8 mouse cellular contexts compared by ENCODE assay signal in genomic region chr1:75393139-75393538, GRCm38 (mm10). TPM values are rescaled to one million over a fixed set of nuclear protein-coding genes. Genes with fewer than 3 reads are reported as not detected.
A peak's percentile ranks its signal among the peaks of the same experiment; 100 is the strongest.
DNase-seq lines count a peak whose midpoint lies in the region; ATAC-seq and TF ChIP-seq lines count a peak whose summit lies in the region.

No protein-coding gene starts in this region.

- H3K27ac ChIP-seq in embryonic facial prominence, embryonic 13.5 days: peak overlapping the region; percentile 16; the same call in 1 of the 2 replicates
- peak overlapping the region; percentile 97 for H3K27ac ChIP-seq in heart, embryonic 13.5 days (replicated peaks)
- no peak overlapping the region for H3K27ac ChIP-seq in midbrain, postnatal 0 days (ENCODE audit: low read depth, low read length)

- H3K4me1 ChIP-seq in embryonic facial prominence, embryonic 13.5 days: peaks cover 23% of the 10 kb centered on the region
- H3K4me1 ChIP-seq in heart, embryonic 13.5 days: peaks cover 57% of the 10 kb centered on the region
- peaks cover 6% of the 10 kb centered on the region for H3K4me1 ChIP-seq in midbrain, postnatal 0 days (ENCODE audit: insufficient read depth, low read length)

- WGBS in embryonic facial prominence, embryonic 13.5 days: 49% methylated on average over 9 of the region's 9 CpGs
- WGBS in heart, embryonic 13.5 days: 18% methylated on average over 9 of the region's 9 CpGs
- 59% methylated on average over 9 of the region's 9 CpGs for WGBS in midbrain, postnatal 0 days

- no peak for TF ChIP-seq CTCF in midbrain, postnatal 0 days (IDR thresholded peaks at IDR 0.05)

- ATAC-seq in embryonic facial prominence, embryonic 13.5 days (ENCODE audit: insufficient number of reproducible peaks, insufficient read depth, low FRiP score, low TSS enrichment, low read depth): no peak
- ATAC-seq in heart, embryonic 13.5 days (ENCODE audit: extremely low read depth, insufficient number of reproducible peaks, low FRiP score, low TSS enrichment): peak; percentile 69; the same call in 1 of the 2 replicates
- no peak for ATAC-seq in midbrain, postnatal 0 days (ENCODE audit: low FRiP score)

- peaks cover 29% of the 10 kb centered on the region for H3K36me3 ChIP-seq in embryonic facial prominence, embryonic 13.5 days
- H3K36me3 ChIP-seq in heart, embryonic 13.5 days: peaks cover 76% of the 10 kb centered on the region
- peaks cover 10% of the 10 kb centered on the region for H3K36me3 ChIP-seq in midbrain, postnatal 0 days (ENCODE audit: insufficient read depth, low read length)

- no peak overlapping the region for H3K4me2 ChIP-seq in embryonic facial prominence, embryonic 13.5 days
- peak overlapping the region; percentile 40 for H3K4me2 ChIP-seq in heart, embryonic 13.5 days
- H3K4me2 ChIP-seq in midbrain, postnatal 0 days (ENCODE audit: low read depth, low read length, poor library complexity, severe bottlenecking): no peak overlapping the region

- no peak overlapping the region for H3K4me3 ChIP-seq in embryonic facial prominence, embryonic 13.5 days
- H3K4me3 ChIP-seq in heart, embryonic 13.5 days: no peak overlapping the region
- no peak overlapping the region for H3K4me3 ChIP-seq in midbrain, postnatal 0 days (ENCODE audit: low read depth, low read length)

- peak overlapping the region; percentile 36; the same call in 1 of the 2 replicates for H3K9ac ChIP-seq in embryonic facial prominence, embryonic 13.5 days
- H3K9ac ChIP-seq in heart, embryonic 13.5 days: peak overlapping the region; percentile 78
- no peak overlapping the region for H3K9ac ChIP-seq in midbrain, postnatal 0 days (replicated peaks; ENCODE audit: low read length, poor library complexity, severe bottlenecking)

- no peaks in the 10 kb centered on the region for H3K9me3 ChIP-seq in embryonic facial prominence, embryonic 13.5 days
- H3K9me3 ChIP-seq in heart, embryonic 13.5 days: no peaks in the 10 kb centered on the region
- no peaks in the 10 kb centered on the region for H3K9me3 ChIP-seq in midbrain, postnatal 0 days (ENCODE audit: low read length)

- peak; percentile 59 for DNase-seq in layer of hippocampus, adult 11-12 months (ENCODE audit: low spot score)
- no peak for DNase-seq in layer of hippocampus, adult 9-10 months (ENCODE audit: low spot score)
- DNase-seq in lung, postnatal 36 days: peak; percentile 18
- DNase-seq in embryo, embryonic 11 days: no peak
- no peak for DNase-seq in midbrain, postnatal 0 days (ENCODE audit: low spot score)
- no peak for DNase-seq in embryo, embryonic 9.5 days (ENCODE audit: extremely low spot score)

- peaks cover 18% of the 10 kb centered on the region for H3K27me3 ChIP-seq in embryonic facial prominence, embryonic 13.5 days
- peaks cover 21% of the 10 kb centered on the region for H3K27me3 ChIP-seq in heart, embryonic 13.5 days (replicated peaks)
- no peaks in the 10 kb centered on the region for H3K27me3 ChIP-seq in midbrain, postnatal 0 days (ENCODE audit: insufficient read depth, low read length)

RNA-seq across cellular contexts. Expression of gene Speg, which starts 18.0 kb away (rescaled TPM):
- 16.1 and 17.0 TPM in 2 replicates for polyA plus RNA-seq in embryonic facial prominence, embryonic 13.5 days (2015; fragmentation: Nextera tagmentation; extraction: Ambion mirVana)
- polyA plus RNA-seq in heart, embryonic 13.5 days (2015; fragmentation: Nextera tagmentation; extraction: Ambion mirVana): 55.1 and 58.8 TPM in 2 replicates
- 62.9 and 70.6 TPM in 2 replicates for total RNA-seq in midbrain, postnatal 0 days (2014; rRNA removed)
- 22.0 and 23.7 TPM in 2 replicates for polyA plus RNA-seq in midbrain, postnatal 0 days (2015; fragmentation: Nextera tagmentation; extraction: Ambion mirVana)

RNA-seq across cellular contexts. Expression of gene Des, which starts 33.0 kb away (rescaled TPM):
- polyA plus RNA-seq in embryonic facial prominence, embryonic 13.5 days (2015; fragmentation: Nextera tagmentation; extraction: Ambion mirVana): 9.9 and 13.8 TPM in 2 replicates
- polyA plus RNA-seq in heart, embryonic 13.5 days (2015; fragmentation: Nextera tagmentation; extraction: Ambion mirVana): 393 and 426 TPM in 2 replicates
- total RNA-seq in midbrain, postnatal 0 days (2014; rRNA removed): 1.9 and 2.6 TPM in 2 replicates
- 1.4 and 1.6 TPM in 2 replicates for polyA plus RNA-seq in midbrain, postnatal 0 days (2015; fragmentation: Nextera tagmentation; extraction: Ambion mirVana)

RNA-seq across cellular contexts. Expression of gene Gmppa, which starts 42.6 kb away (rescaled TPM):
- 74.2 and 83.0 TPM in 2 replicates for polyA plus RNA-seq in embryonic facial prominence, embryonic 13.5 days (2015; fragmentation: Nextera tagmentation; extraction: Ambion mirVana)
- 70.7 and 73.7 TPM in 2 replicates for polyA plus RNA-seq in heart, embryonic 13.5 days (2015; fragmentation: Nextera tagmentation; extraction: Ambion mirVana)
- 77.1 and 94.9 TPM in 2 replicates for total RNA-seq in midbrain, postnatal 0 days (2014; rRNA removed)
- 67.4 and 76.1 TPM in 2 replicates for polyA plus RNA-seq in midbrain, postnatal 0 days (2015; fragmentation: Nextera tagmentation; extraction: Ambion mirVana)

RNA-seq across cellular contexts. Expression of gene Asic4, which starts 57.1 kb away (rescaled TPM):
- polyA plus RNA-seq in embryonic facial prominence, embryonic 13.5 days (2015; fragmentation: Nextera tagmentation; extraction: Ambion mirVana): 0.30 and 0.45 TPM in 2 replicates
- 0.28 and 0.31 TPM in 2 replicates for polyA plus RNA-seq in heart, embryonic 13.5 days (2015; fragmentation: Nextera tagmentation; extraction: Ambion mirVana)
- total RNA-seq in midbrain, postnatal 0 days (2014; rRNA removed): 180 and 188 TPM in 2 replicates
- polyA plus RNA-seq in midbrain, postnatal 0 days (2015; fragmentation: Nextera tagmentation; extraction: Ambion mirVana): 54.8 and 60.0 TPM in 2 replicates

Comparison
In these comparisons a context has a peak if more than half of its experiments do, and no peak if none do; other contexts are left out.
1. DNase-seq: peak in layer of hippocampus, adult 11-12 months (single experiment) and lung, postnatal 36 days (single experiment); none in layer of hippocampus, adult 9-10 months (single experiment), embryo, embryonic 11 days (single experiment), midbrain, postnatal 0 days (single experiment) and embryo, embryonic 9.5 days (single experiment).
2. RNA of gene Des, which starts 33.0 kb away (polyA plus RNA-seq): 393 to 426 TPM in heart, embryonic 13.5 days; 9.9 to 13.8 TPM in embryonic facial prominence, embryonic 13.5 days and 1.4 to 1.6 TPM in midbrain, postnatal 0 days; every median in the first group is over 10 times any median in the second.